Mouse (Mus musculus) layer of hippocampus, adult 9-10 months (tissue): Measurements from ENCODE around the gene Ppp2r3a.

Experiments
- DNase-seq: peaks from one replicate; pipeline ENCODE4 v3.0.0; 2022; ENCODE audit warnings: low spot score

Ppp2r3a gene

GRCm38 (mm10) chr9:101251644-101252337 lies at the start of gene Ppp2r3a:
Ppp2r3a (minus strand) TSS chr9:101251795.
- DNase-seq = peak; percentile 93

GRCm38 (mm10) chr9:101300441-101300935 lies 48.9 kb upstream of the Ppp2r3a start:
- no peak for DNase-seq

- no peak for DNase-seq
Measured at GRCm38 (mm10) chr9:101291676-101292660, 40.4 kb upstream of the Ppp2r3a start.

- no peak for DNase-seq
Measured at GRCm38 (mm10) chr9:101290876-101291275, 39.3 kb upstream of the Ppp2r3a start.

- no peak for DNase-seq
Measured at GRCm38 (mm10) chr9:101289750-101290149, 38.2 kb upstream of the Ppp2r3a start.

GRCm38 (mm10) chr9:101288901-101289647 lies 37.5 kb upstream of the Ppp2r3a start:
- no peak for DNase-seq

- DNase-seq = no peak
Measured at GRCm38 (mm10) chr9:101286766-101287165, 35.2 kb upstream of the Ppp2r3a start.

- no peak for DNase-seq
Measured at GRCm38 (mm10) chr9:101284049-101284448, 32.5 kb upstream of the Ppp2r3a start.

GRCm38 (mm10) chr9:101282651-101283050 lies 31.1 kb upstream of the Ppp2r3a start:
- DNase-seq = no peak

GRCm38 (mm10) chr9:101281906-101282305 lies 30.3 kb upstream of the Ppp2r3a start:
- DNase-seq = no peak

- DNase-seq = no peak
Measured at GRCm38 (mm10) chr9:101281326-101281725, 29.7 kb upstream of the Ppp2r3a start.

- no peak for DNase-seq
Measured at GRCm38 (mm10) chr9:101280867-101281266, 29.3 kb upstream of the Ppp2r3a start.

- DNase-seq = no peak
Measured at GRCm38 (mm10) chr9:101280211-101280610, 28.6 kb upstream of the Ppp2r3a start.

GRCm38 (mm10) chr9:101272715-101273114 lies 21.1 kb upstream of the Ppp2r3a start:
- DNase-seq = no peak

- no peak for DNase-seq
Measured at GRCm38 (mm10) chr9:101270020-101270419, 18.4 kb upstream of the Ppp2r3a start.

- no peak for DNase-seq
Measured at GRCm38 (mm10) chr9:101266043-101266442, 14.4 kb upstream of the Ppp2r3a start.

GRCm38 (mm10) chr9:101265546-101265945 lies 14.0 kb upstream of the Ppp2r3a start:
- no peak for DNase-seq

- no peak for DNase-seq
Measured at GRCm38 (mm10) chr9:101262815-101263214, 11.2 kb upstream of the Ppp2r3a start.

GRCm38 (mm10) chr9:101261989-101262571 lies 10.5 kb upstream of the Ppp2r3a start:
- no peak for DNase-seq

GRCm38 (mm10) chr9:101261443-101261842 lies 9.8 kb upstream of the Ppp2r3a start:
- DNase-seq = no peak

GRCm38 (mm10) chr9:101253136-101253535 lies 1.5 kb upstream of the Ppp2r3a start:
- no peak for DNase-seq

- no peak for DNase-seq
Measured at GRCm38 (mm10) chr9:101252541-101252940, 946 bp upstream of the Ppp2r3a start.
